Mouse (Mus musculus) forebrain, embryonic 16.5 days (tissue): ENCODE data around the gene Pex12. TPM values are rescaled to one million over a fixed set of nuclear protein-coding genes. Genes with fewer than 3 reads are reported as not detected.

Experiments
- ATAC-seq: fragments of 200-750 bp; cut with Nextera tagmentation; 2 replicates; pipeline ENCODE4 v1.8.0; 2017; ENCODE audit warnings: mild to moderate bottlenecking, moderate library complexity
- H3K27ac ChIP-seq: fragments of 300-500 bp; sonication (generic); 2 replicates; pipeline ENCODE4 v1.5.1; 2014; ENCODE audit warnings: low read length, control low read depth
- H3K27me3 ChIP-seq: fragments of 300-500 bp; sonication (generic); replicated peaks from 2 replicates; pipeline ENCODE4 v1.6.1; 2014; ENCODE audit warnings: low read length; ENCODE audit not compliant: control insufficient read depth, insufficient read depth
- H3K36me3 ChIP-seq: fragments of 300-500 bp; sonication (generic); 2 replicates; pipeline ENCODE4 v1.6.1; 2014; ENCODE audit not compliant: control insufficient read depth, insufficient read depth
- H3K4me1 ChIP-seq: fragments of 300-500 bp; sonication (generic); replicated peaks from 2 replicates; pipeline ENCODE4 v1.6.1; 2014; ENCODE audit warnings: low read length; ENCODE audit not compliant: control insufficient read depth, insufficient read depth
- H3K4me2 ChIP-seq: fragments of 300-500 bp; sonication (generic); 2 replicates; pipeline ENCODE4 v1.6.1; 2014; ENCODE audit warnings: mild to moderate bottlenecking, low read length, control low read depth
- H3K4me3 ChIP-seq: fragments of 300-500 bp; sonication (generic); replicated peaks from 2 replicates; pipeline ENCODE4 v1.5.1; 2014; ENCODE audit warnings: mild to moderate bottlenecking, low read length, control low read depth
- H3K9ac ChIP-seq: fragments of 300-500 bp; sonication (generic); replicated peaks from 2 replicates; pipeline ENCODE4 v1.6.1; 2014; ENCODE audit warnings: low read depth, low read length, control low read depth
- H3K9me3 ChIP-seq: fragments of 300-500 bp; sonication (generic); 2 replicates; pipeline ENCODE4 v1.6.1; 2016; ENCODE audit warnings: low read length; ENCODE audit not compliant: control insufficient read depth
- WGBS: fragments of 180-500 bp; shearing (Covaris S2); extraction: QIAGEN DNeasy Blood & Tissue Kit; methylation state at CpG from one replicate; pipeline ENCODE4 v1.1.7; 2014; 5-methylcytosine and 5-hydroxymethylcytosine counted together
- polyA plus RNA-seq: library from polyadenylated mRNA; unstranded; fragments of >200 nt; fragmentation: Nextera tagmentation; extraction: Ambion mirVana; gene quantifications from 2 replicates; pipeline ENCODE4 v1.2.1, GENCODE M21; 2015

Pex12 gene
- polyA plus RNA-seq, 1 experiment from 2014 or later, result 19.1 TPM

DNA sequence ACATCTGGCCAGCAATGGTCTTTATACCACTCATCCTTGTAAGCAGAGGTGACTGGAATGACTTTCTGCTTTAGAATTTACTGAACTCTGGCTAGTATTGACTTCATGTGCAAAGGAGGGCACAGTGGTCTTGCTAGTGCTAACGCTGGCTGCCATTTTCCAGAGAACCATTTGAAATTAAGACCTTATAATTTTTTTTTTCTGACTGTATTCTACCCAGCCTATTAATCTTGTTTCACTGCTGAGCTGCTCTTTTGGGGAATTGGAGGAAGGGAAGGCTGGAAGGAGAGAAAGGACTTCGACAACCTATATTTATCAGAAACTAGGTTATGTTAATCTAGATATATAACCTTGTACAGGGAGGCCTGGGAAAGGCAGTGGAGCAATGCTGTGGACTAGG lies 2.1 kb upstream of the Pex12 start:
- H3K27me3 ChIP-seq, result no peaks in the 10 kb centered on the region
- H3K4me2 ChIP-seq, result peak overlapping the region; percentile 24
- ATAC-seq, result no peak
- peaks cover 28% of the 10 kb centered on the region for H3K4me1 ChIP-seq
- no peak overlapping the region for H3K27ac ChIP-seq
- 89% methylated on average over 2 of the region's 2 CpGs for WGBS
- no peaks in the 10 kb centered on the region for H3K9me3 ChIP-seq
- no peak overlapping the region for H3K4me3 ChIP-seq
- peaks cover 3% of the 10 kb centered on the region; the same call in 1 of the 2 replicates for H3K36me3 ChIP-seq
- H3K9ac ChIP-seq, result no peak overlapping the region

DNA sequence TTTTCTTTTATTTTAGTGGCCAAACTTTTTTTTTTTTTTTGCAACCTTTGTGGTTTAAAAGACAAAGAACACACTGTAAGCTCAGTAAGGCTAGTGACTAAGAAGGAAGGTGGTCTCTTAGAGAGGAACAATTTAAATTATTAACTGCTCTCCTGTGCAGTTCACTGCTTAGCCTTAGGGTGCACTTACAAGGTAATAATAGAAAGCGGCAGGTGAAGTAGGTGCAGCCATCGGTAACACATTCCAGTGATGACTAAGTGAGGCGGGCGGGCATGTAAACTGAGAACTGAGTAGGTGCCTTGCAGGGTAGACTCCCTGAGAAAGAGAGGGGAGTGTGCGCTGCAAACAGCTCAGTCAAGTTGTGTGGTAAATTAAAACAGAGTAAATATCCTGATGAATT lies 1.4 kb upstream of the Pex12 start:
- ATAC-seq, result no peak
- Histone ChIP-seq H3K4me3 (peak overlapping the region; percentile 28), H3K4me2 (peak overlapping the region; percentile 76), H3K4me1 (peaks cover 28% of the 10 kb centered on the region), H3K36me3 (peaks cover 2% of the 10 kb centered on the region; the same call in 1 of the 2 replicates), H3K9me3 (no peaks in the 10 kb centered on the region), H3K9ac (peak overlapping the region; percentile 32; the same call in 1 of the 2 replicates), H3K27ac (no peak overlapping the region), H3K27me3 (no peaks in the 10 kb centered on the region)
- WGBS, result 59% methylated on average over 5 of the region's 5 CpGs

DNA sequence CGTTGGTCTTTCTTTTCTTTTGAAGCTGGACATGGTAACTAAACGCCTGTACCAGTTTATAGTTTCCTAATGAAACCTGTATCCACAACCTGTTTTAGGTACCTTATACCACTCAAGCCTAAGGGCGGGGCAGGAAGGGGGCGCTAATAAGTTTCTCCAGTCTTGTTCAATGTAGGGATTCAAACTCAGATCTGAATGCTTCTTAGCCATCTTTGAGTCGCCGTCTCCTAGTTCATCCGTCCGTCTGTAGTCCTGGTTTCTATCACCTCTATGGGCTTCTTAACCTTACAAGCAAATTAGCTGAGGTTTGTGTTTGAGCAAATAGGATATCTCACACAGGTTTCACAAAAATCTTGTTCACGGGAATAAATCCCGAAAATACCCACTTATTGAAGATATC lies 262 bp downstream of the Pex12 start:
- Histone ChIP-seq H3K9me3 (no peaks in the 10 kb centered on the region), H3K36me3 (peaks cover under 1% of the 10 kb centered on the region; the same call in 1 of the 2 replicates), H3K4me2 (peak overlapping the region; percentile 76), H3K4me1 (peaks cover 40% of the 10 kb centered on the region), H3K27me3 (no peaks in the 10 kb centered on the region), H3K27ac (peak overlapping the region; percentile 98), H3K4me3 (peak overlapping the region; percentile 98), H3K9ac (peak overlapping the region; percentile 96)
- ATAC-seq, result 0 out of 2 replicates have a peak, but pooled peaks have one; percentile 0
- WGBS, result 4% methylated on average over 10 of the region's 10 CpGs

DNA sequence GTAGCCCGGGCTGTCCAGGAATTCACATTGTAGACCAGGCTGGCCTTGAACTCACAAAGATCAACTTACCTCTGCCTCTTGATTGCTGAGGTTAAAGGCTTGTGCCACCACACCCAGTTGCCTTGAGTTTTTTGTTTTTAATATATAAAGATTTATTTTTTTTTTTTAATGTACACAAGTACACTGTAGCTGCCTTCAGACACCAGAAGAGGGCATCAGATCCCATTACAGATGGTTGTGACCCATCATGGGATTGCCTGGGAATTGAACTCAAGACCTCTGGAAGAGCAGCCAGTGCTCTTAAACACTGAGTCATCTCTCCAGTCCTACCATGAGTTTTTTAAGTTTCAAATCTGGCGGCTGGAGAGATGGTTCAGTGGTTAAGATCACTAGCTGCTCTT lies 955 bp downstream of the Pex12 start:
- H3K36me3 ChIP-seq, result peaks cover 3% of the 10 kb centered on the region; the same call in 1 of the 2 replicates
- no peak overlapping the region for H3K4me3 ChIP-seq
- H3K4me1 ChIP-seq, result peaks cover 44% of the 10 kb centered on the region
- H3K27ac ChIP-seq, result no peak overlapping the region
- H3K9me3 ChIP-seq, result no peaks in the 10 kb centered on the region
- no peak overlapping the region for H3K4me2 ChIP-seq
- no peaks in the 10 kb centered on the region for H3K27me3 ChIP-seq
- WGBS, result 69% methylated on average over 2 of the region's 2 CpGs
- no peak overlapping the region for H3K9ac ChIP-seq
- no peak for ATAC-seq

DNA sequence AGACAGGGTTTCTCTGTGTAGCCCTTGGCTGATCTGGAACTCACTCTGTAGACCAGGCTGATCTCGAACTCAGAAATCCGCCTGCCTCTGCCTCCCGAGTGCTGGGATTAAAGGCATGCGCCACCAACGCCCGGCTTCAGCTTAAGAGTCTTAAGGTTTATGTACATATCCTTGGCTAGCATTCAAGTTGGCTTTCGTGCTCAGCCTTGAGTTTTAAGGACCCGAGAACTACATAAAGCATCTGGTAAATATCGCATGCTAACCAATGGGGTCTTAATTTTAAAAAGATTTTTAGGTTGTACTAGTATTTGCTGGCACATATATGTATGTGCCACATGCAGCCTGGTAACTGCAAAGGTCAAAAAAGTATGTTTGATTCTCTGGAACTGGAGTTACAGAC lies 2.7 kb downstream of the Pex12 start:
- ATAC-seq, result no peak
- Histone ChIP-seq H3K4me1 (peaks cover 38% of the 10 kb centered on the region), H3K27ac (no peak overlapping the region), H3K4me2 (no peak overlapping the region), H3K36me3 (peaks cover 8% of the 10 kb centered on the region; the same call in 1 of the 2 replicates), H3K9me3 (no peaks in the 10 kb centered on the region), H3K9ac (no peak overlapping the region), H3K27me3 (no peaks in the 10 kb centered on the region), H3K4me3 (no peak overlapping the region)
- 92% methylated on average over 9 of the region's 9 CpGs for WGBS

DNA sequence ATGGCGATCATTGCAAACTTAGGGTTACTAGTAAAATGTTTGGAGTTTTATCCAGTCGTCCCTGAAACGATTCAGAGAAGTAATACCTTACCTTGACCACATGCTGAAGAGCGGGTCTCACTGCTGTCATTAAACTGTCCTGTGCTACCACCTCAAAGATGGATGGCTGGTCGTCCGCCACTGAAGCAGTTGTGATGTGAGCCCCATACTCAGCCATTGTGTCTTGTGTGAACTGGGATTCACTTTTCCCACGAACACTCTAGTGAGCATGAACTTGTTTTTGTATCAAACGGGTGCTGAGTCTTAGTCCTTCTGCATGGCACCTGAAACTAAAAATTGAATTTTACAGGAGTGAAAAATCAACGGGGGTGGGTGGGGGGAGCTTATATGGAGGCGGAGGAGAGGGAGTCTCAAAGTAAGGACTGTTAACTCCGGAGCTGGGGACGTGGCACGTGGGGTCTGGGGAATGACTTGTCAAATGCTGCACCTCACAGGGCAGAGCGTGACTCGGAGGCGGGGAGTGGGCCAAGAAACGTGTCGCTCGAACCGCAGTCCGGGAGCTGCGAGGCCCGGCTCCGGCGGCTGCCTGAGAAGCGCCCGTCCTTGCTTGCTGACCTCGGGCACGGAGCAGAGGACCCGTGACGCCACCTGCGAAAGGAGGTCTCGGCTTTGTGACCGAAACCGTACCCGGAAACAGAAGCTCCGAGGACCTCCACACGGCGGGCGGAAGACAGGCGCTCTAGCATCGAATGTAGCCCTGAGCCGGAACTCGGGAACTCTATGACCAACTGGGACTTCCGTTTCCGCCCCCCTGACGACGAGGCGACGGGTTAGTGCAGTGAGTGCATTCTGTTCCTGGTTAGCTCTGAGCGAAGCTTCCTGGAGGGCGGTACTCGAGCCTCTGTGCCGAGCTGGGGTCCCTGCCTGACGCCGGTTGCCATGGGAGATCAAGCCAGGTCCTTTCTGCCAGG lies 3.9 kb downstream of the Pex12 start, which contains the start of gene Ap2b1:
TSS of gene Ap2b1 (plus strand) at position 800 of the 971 bp plus-strand sequence.
- peaks cover 8% of the 10 kb centered on the region; the same call in 1 of the 2 replicates for H3K36me3 ChIP-seq
- peak within 1 kb of the TSS; percentile 92 for H3K27ac ChIP-seq
- H3K27me3 ChIP-seq, result no peaks in the 10 kb centered on the region
- peak; percentile 95 for ATAC-seq
- no peaks in the 10 kb centered on the region for H3K9me3 ChIP-seq
- peak within 1 kb of the TSS; percentile 87 for H3K4me2 ChIP-seq
- peak within 1 kb of the TSS; percentile 90 for H3K9ac ChIP-seq
- 3% methylated on average over 54 of the region's 56 CpGs for WGBS
- peaks cover 28% of the 10 kb centered on the region for H3K4me1 ChIP-seq
- peak within 1 kb of the TSS; percentile 79 for H3K4me3 ChIP-seq

DNA sequence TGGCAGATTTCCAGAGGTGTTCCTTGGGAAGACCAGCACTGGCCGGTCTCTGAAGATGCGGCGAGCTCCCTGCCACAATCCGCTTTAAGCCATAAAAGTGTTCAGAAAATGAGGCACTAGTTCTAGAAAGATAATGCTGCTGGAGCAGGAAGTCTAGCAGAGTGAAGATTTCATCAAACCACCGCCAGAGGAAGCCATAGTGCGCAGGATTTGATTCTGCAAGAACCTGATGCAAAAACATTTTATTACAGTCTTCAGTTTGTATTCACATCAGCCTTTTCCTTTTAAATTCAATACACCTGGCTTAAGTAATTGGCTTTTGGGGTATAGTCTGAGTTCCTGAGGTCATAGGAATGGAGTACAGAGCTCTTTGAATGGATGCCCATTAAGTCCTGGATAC lies 4.6 kb downstream of the Pex12 start:
- Histone ChIP-seq H3K27ac (no peak overlapping the region), H3K9me3 (no peaks in the 10 kb centered on the region), H3K27me3 (no peaks in the 10 kb centered on the region), H3K4me1 (peaks cover 32% of the 10 kb centered on the region), H3K4me3 (peak overlapping the region; percentile 79), H3K36me3 (peaks cover 8% of the 10 kb centered on the region; the same call in 1 of the 2 replicates), H3K9ac (no peak overlapping the region; the same call in 1 of the 2 replicates), H3K4me2 (peak overlapping the region; percentile 87)
- WGBS, result 80% methylated on average over 6 of the region's 6 CpGs
- no peak for ATAC-seq

DNA sequence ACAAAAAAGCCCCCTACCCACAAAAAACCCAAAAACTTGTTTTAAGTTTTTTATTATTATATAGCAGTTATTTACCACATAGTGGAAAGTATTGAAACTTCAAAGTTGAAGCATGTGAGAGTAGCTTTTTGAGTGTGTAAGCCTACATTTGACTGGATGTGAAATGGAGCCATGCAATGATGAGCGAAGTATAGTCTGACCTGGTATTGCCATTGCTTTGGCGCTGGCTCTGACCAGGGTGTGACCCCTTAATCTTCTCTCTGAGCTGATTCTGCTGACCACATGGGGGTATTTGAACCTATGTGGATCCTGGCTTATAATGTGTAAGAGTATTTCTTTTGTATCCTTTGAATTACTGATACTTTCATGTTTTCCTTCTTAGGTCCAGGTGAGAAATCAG lies 8.3 kb downstream of the Pex12 start:
- Histone ChIP-seq H3K4me3 (no peak overlapping the region), H3K36me3 (peaks cover 8% of the 10 kb centered on the region; the same call in 1 of the 2 replicates), H3K9ac (no peak overlapping the region), H3K27me3 (no peaks in the 10 kb centered on the region), H3K27ac (no peak overlapping the region), H3K4me2 (no peak overlapping the region), H3K4me1 (peaks cover 33% of the 10 kb centered on the region), H3K9me3 (no peaks in the 10 kb centered on the region)
- WGBS, result 86% methylated on average over 2 of the region's 2 CpGs
- no peak for ATAC-seq

DNA sequence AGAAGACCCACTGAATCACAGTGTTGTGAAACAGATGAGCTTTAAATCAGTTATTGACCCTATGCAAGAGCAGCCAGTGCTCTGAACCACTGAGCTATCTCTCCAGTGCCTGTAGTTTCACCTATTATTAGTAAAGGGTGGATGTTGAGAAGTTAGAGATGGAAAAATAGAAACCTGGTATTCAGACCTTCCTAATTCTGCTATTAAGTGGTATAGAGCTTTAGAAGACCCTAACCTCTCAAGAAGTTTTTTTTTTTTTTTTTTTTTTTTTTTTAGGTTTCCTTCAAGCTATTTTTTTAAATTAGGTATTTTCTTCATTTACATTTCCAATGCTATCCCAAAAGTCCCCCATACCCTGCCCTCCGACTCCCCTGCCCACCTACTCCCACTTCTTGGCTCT lies 9.2 kb downstream of the Pex12 start:
- Histone ChIP-seq H3K4me3 (peak overlapping the region; percentile 75), H3K36me3 (peaks cover 8% of the 10 kb centered on the region; the same call in 1 of the 2 replicates), H3K4me2 (peak overlapping the region; percentile 70), H3K27me3 (no peaks in the 10 kb centered on the region), H3K9me3 (no peaks in the 10 kb centered on the region), H3K27ac (no peak overlapping the region), H3K9ac (peak overlapping the region; percentile 37; the same call in 1 of the 2 replicates), H3K4me1 (peaks cover 31% of the 10 kb centered on the region)
- ATAC-seq, result no peak
- WGBS, result 77% methylated on average over 1 of the region's 1 CpGs
